Mouse (Mus musculus): ENCODE data around the gene Stat5a. TPM values are rescaled to one million over a fixed set of nuclear protein-coding genes. Genes with fewer than 3 reads are reported as not detected.

Gene Stat5a
- 136 and 161 TPM in 2 replicates for polyA plus RNA-seq (2012; rRNA removed)

GRCm38 (mm10) chr11:100858935-100859578 lies at the start of gene Stat5a:
TSS of gene Stat5a (plus strand) at chr11:100859351.
- Histone ChIP-seq H3K27me3 (ENCODE audit: control insufficient read depth, insufficient read depth, low read length) (no peaks in the 10 kb centered on the region), H3K27ac (ENCODE audit: control insufficient read depth, insufficient read depth, low read length) (peak within 1 kb of the TSS; percentile 46; the same call in 1 of the 2 replicates), H3K36me3 (ENCODE audit: control insufficient read depth, insufficient read depth, low read length) (0 out of 2 replicates have a peak, but pooled peaks cover 2% of the 10 kb centered on the region), H3K4me3 (ENCODE audit: control insufficient read depth, insufficient read depth, low read length) (peak within 1 kb of the TSS; percentile 52), H3K4me1 (replicated peaks; ENCODE audit: control insufficient read depth, insufficient read depth, low read length) (peaks cover 35% of the 10 kb centered on the region)
- WGBS: 79% methylated on average over 9 of the region's 9 CpGs
- no peak for DNase-seq
- no peak for TF ChIP-seq POLR2A (IDR thresholded peaks at IDR 0.05; ENCODE audit: control insufficient read depth, extremely low read depth, insufficient read depth, low read length, poor library complexity)
- TF ChIP-seq CTCF (IDR thresholded peaks at IDR 0.05; ENCODE audit: borderline replicate concordance, control insufficient read depth, extremely low read depth, insufficient read depth, low read length, poor library complexity): no peak

GRCm38 (mm10) chr11:100810516-100810915 lies 48.6 kb upstream of the Stat5a start:
- H3K27ac ChIP-seq (ENCODE audit: control insufficient read depth, insufficient read depth, low read length): no peak overlapping the region
- no peak overlapping the region for H3K4me3 ChIP-seq (ENCODE audit: control insufficient read depth, insufficient read depth, low read length)
- peaks cover 16% of the 10 kb centered on the region for H3K4me1 ChIP-seq (replicated peaks; ENCODE audit: control insufficient read depth, insufficient read depth, low read length)
- peaks cover 27% of the 10 kb centered on the region for H3K36me3 ChIP-seq (ENCODE audit: control insufficient read depth, insufficient read depth, low read length)
- 93% methylated on average over 9 of the region's 9 CpGs for WGBS
- TF ChIP-seq POLR2A (IDR thresholded peaks at IDR 0.05; ENCODE audit: control insufficient read depth, extremely low read depth, insufficient read depth, low read length, poor library complexity): no peak
- no peak for TF ChIP-seq CTCF (IDR thresholded peaks at IDR 0.05; ENCODE audit: borderline replicate concordance, control insufficient read depth, extremely low read depth, insufficient read depth, low read length, poor library complexity)
- no peaks in the 10 kb centered on the region for H3K27me3 ChIP-seq (ENCODE audit: control insufficient read depth, insufficient read depth, low read length)
- no peak for DNase-seq

DNA sequence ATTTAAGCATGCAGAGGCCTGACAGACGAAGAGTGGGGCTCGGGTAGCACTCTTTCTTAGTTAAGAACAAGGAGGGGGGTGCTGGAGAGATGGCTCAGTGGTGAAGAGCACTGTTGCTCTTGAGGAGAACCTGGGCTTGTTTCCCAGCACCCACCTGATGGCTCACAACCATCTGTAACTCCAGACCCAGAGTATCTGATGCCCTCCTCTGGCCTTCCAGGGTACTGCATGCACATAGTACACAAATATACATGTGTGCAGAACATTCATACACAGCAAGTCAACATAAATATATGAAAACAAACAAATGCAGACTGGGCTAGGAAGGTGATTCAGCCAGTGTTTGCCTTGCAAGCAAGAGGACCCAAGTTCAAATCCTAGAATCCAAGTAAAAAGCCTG lies 48.0 kb upstream of the Stat5a start:
- Histone ChIP-seq H3K27ac (ENCODE audit: control insufficient read depth, insufficient read depth, low read length) (no peak overlapping the region), H3K36me3 (ENCODE audit: control insufficient read depth, insufficient read depth, low read length) (peaks cover 22% of the 10 kb centered on the region)
- 98% methylated on average over 2 of the region's 2 CpGs for WGBS

DNA sequence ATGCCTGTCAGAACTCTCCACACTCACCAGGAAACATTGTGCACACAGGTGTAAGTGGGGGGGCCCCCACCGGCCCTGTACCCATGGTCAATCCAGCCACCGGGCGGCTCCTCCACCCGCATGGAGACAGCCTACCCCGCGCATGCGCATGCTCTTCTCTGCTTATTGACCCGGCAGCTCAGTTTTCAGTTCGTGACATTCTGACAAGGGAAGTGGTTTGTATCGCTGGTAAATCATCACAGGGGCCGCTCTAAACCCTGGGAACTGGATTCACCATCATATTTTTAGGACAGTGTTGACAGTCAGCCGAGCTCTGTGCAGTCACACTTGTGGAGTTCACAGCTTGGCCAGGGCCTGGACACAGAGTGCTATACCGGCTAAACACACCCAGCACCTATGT lies 44.7 kb upstream of the Stat5a start:
- DNase-seq: peak; percentile 82
- TF ChIP-seq POLR2A (IDR thresholded peaks at IDR 0.05; ENCODE audit: control insufficient read depth, extremely low read depth, insufficient read depth, low read length, poor library complexity) (no peak), CTCF (IDR thresholded peaks at IDR 0.05; ENCODE audit: borderline replicate concordance, control insufficient read depth, extremely low read depth, insufficient read depth, low read length, poor library complexity) (no peak)
- Histone ChIP-seq H3K4me1 (replicated peaks; ENCODE audit: control insufficient read depth, insufficient read depth, low read length) (peaks cover 45% of the 10 kb centered on the region), H3K36me3 (ENCODE audit: control insufficient read depth, insufficient read depth, low read length) (peaks cover 5% of the 10 kb centered on the region; the same call in 1 of the 2 replicates), H3K4me3 (ENCODE audit: control insufficient read depth, insufficient read depth, low read length) (peak overlapping the region; percentile 3; the same call in 1 of the 2 replicates), H3K27ac (ENCODE audit: control insufficient read depth, insufficient read depth, low read length) (peak overlapping the region; percentile 84), H3K27me3 (ENCODE audit: control insufficient read depth, insufficient read depth, low read length) (no peaks in the 10 kb centered on the region)
- 1% methylated on average over 13 of the region's 13 CpGs for WGBS

More for the DNA sequence above, 48.0 kb upstream of the Stat5a start:
- Histone ChIP-seq H3K4me3 (ENCODE audit: control insufficient read depth, insufficient read depth, low read length) (no peak overlapping the region), H3K27me3 (ENCODE audit: control insufficient read depth, insufficient read depth, low read length) (no peaks in the 10 kb centered on the region), H3K4me1 (replicated peaks; ENCODE audit: control insufficient read depth, insufficient read depth, low read length) (peaks cover 20% of the 10 kb centered on the region)
- TF ChIP-seq POLR2A (IDR thresholded peaks at IDR 0.05; ENCODE audit: control insufficient read depth, extremely low read depth, insufficient read depth, low read length, poor library complexity): no peak
- no peak for TF ChIP-seq CTCF (IDR thresholded peaks at IDR 0.05; ENCODE audit: borderline replicate concordance, control insufficient read depth, extremely low read depth, insufficient read depth, low read length, poor library complexity)
- DNase-seq: no peak

- WGBS: 81% methylated on average over 3 of the region's 3 CpGs
- no peaks in the 10 kb centered on the region for H3K27me3 ChIP-seq (ENCODE audit: control insufficient read depth, insufficient read depth, low read length)
- DNase-seq: no peak
- TF ChIP-seq CTCF (IDR thresholded peaks at IDR 0.05; ENCODE audit: borderline replicate concordance, control insufficient read depth, extremely low read depth, insufficient read depth, low read length, poor library complexity): no peak
- TF ChIP-seq POLR2A (IDR thresholded peaks at IDR 0.05; ENCODE audit: control insufficient read depth, extremely low read depth, insufficient read depth, low read length, poor library complexity): no peak
- H3K36me3 ChIP-seq (ENCODE audit: control insufficient read depth, insufficient read depth, low read length): no peaks in the 10 kb centered on the region
- no peak overlapping the region for H3K4me3 ChIP-seq (ENCODE audit: control insufficient read depth, insufficient read depth, low read length)
- no peak overlapping the region for H3K27ac ChIP-seq (ENCODE audit: control insufficient read depth, insufficient read depth, low read length)
- H3K4me1 ChIP-seq (replicated peaks; ENCODE audit: control insufficient read depth, insufficient read depth, low read length): peaks cover 55% of the 10 kb centered on the region
Observed at GRCm38 (mm10) chr11:100816342-100816741, 42.8 kb upstream of the Stat5a start.

DNA sequence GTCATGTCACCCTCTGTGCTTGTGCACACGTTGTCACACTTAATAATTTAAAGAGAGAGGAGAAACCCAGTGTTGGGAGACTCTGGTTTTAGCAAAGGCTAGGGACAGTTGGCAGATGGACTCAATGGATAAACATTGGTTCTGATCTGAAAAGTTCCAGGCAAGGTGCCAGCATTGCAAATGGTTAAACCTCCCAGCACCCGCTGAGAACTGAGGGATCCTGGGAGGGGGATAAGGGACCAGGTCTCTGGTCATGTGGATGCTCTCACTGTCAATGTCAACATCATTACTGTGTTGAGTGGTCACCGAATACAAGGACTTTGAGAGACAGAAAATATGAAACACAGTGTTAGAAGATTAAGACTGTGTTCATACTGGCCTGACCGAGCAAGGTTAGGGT lies 42.4 kb upstream of the Stat5a start:
- WGBS: 92% methylated on average over 4 of the region's 4 CpGs
- H3K36me3 ChIP-seq (ENCODE audit: control insufficient read depth, insufficient read depth, low read length): no peaks in the 10 kb centered on the region
- no peaks in the 10 kb centered on the region for H3K27me3 ChIP-seq (ENCODE audit: control insufficient read depth, insufficient read depth, low read length)
- H3K4me3 ChIP-seq (ENCODE audit: control insufficient read depth, insufficient read depth, low read length): no peak overlapping the region
- TF ChIP-seq POLR2A (IDR thresholded peaks at IDR 0.05; ENCODE audit: control insufficient read depth, extremely low read depth, insufficient read depth, low read length, poor library complexity): no peak
- TF ChIP-seq CTCF (IDR thresholded peaks at IDR 0.05; ENCODE audit: borderline replicate concordance, control insufficient read depth, extremely low read depth, insufficient read depth, low read length, poor library complexity): no peak
- no peak overlapping the region for H3K27ac ChIP-seq (ENCODE audit: control insufficient read depth, insufficient read depth, low read length)
- peaks cover 59% of the 10 kb centered on the region for H3K4me1 ChIP-seq (replicated peaks; ENCODE audit: control insufficient read depth, insufficient read depth, low read length)
- no peak for DNase-seq
